Mouse (Mus musculus) embryonic facial prominence, embryonic 13.5 days (tissue): ENCODE data around the gene 1500009L16Rik. TPM values are rescaled to one million over a fixed set of nuclear protein-coding genes. Genes with fewer than 3 reads are reported as not detected.

Source experiments
- ATAC-seq: fragments of 200-750 bp; cut with Nextera tagmentation; 2 replicates; pipeline ENCODE4 v1.8.0; 2017; ENCODE audit warnings: low read depth; ENCODE audit not compliant: insufficient number of reproducible peaks, insufficient read depth, low FRiP score, low TSS enrichment
- H3K27ac ChIP-seq: fragments of 300-500 bp; sonication (generic); 2 replicates; pipeline ENCODE4 v1.5.1; 2015; ENCODE audit warnings: moderate library complexity, mild to moderate bottlenecking, inconsistent platforms
- H3K27me3 ChIP-seq: fragments of 300-500 bp; sonication (generic); 2 replicates; pipeline ENCODE4 v1.6.1; 2015; ENCODE audit warnings: mild to moderate bottlenecking, inconsistent platforms
- H3K36me3 ChIP-seq: fragments of 300-500 bp; sonication (generic); 2 replicates; pipeline ENCODE4 v1.6.1; 2015; ENCODE audit warnings: mild to moderate bottlenecking, inconsistent platforms
- H3K4me1 ChIP-seq: fragments of 300-500 bp; sonication (generic); 2 replicates; pipeline ENCODE4 v1.6.1; 2015; ENCODE audit warnings: inconsistent platforms
- H3K4me2 ChIP-seq: fragments of 300-500 bp; sonication (generic); 2 replicates; pipeline ENCODE4 v1.6.1; 2015; ENCODE audit warnings: moderate library complexity, mild to moderate bottlenecking, inconsistent platforms
- H3K4me3 ChIP-seq: fragments of 300-500 bp; sonication (generic); 2 replicates; pipeline ENCODE4 v1.5.1; 2015; ENCODE audit warnings: mild to moderate bottlenecking, inconsistent platforms
- H3K9ac ChIP-seq: fragments of 300-500 bp; sonication (generic); 2 replicates; pipeline ENCODE4 v1.6.1; 2015; ENCODE audit warnings: mild to moderate bottlenecking, inconsistent platforms
- H3K9me3 ChIP-seq: fragments of 300-500 bp; sonication (generic); 2 replicates; pipeline ENCODE4 v1.6.1; 2016; ENCODE audit warnings: inconsistent platforms
- WGBS: fragments of 180-500 bp; shearing (Covaris S2); methylation state at CpG from one replicate; pipeline ENCODE4 v1.1.7; 2015; ENCODE audit warnings: mixed read lengths; 5-methylcytosine and 5-hydroxymethylcytosine counted together
- polyA plus RNA-seq: library from polyadenylated mRNA; unstranded; fragments of >200 nt; fragmentation: Nextera tagmentation; extraction: Ambion mirVana; gene quantifications from 2 replicates; pipeline ENCODE4 v1.2.1, GENCODE M21; 2015

The 1500009L16Rik gene
- polyA plus RNA-seq, 1 experiment from 2014 or later = 31.5 TPM

- Histone ChIP-seq H3K9ac (no peak overlapping the region), H3K36me3 (0 out of 2 replicates have a peak, but pooled peaks cover 3% of the 10 kb centered on the region), H3K4me3 (no peak overlapping the region), H3K27me3 (no peaks in the 10 kb centered on the region), H3K9me3 (no peaks in the 10 kb centered on the region), H3K27ac (no peak overlapping the region), H3K4me2 (no peak overlapping the region), H3K4me1 (peaks cover 6% of the 10 kb centered on the region)
- 80% methylated on average over 4 of the region's 4 CpGs for WGBS
- no peak for ATAC-seq
These were observed 41.2 kb downstream of the 1500009L16Rik start for GRCm38 (mm10) chr10:83763891-83764290.

GRCm38 (mm10) chr10:83766882-83767281 lies 44.2 kb downstream of the 1500009L16Rik start:
- Histone ChIP-seq H3K9me3 (no peaks in the 10 kb centered on the region), H3K27ac (no peak overlapping the region), H3K9ac (no peak overlapping the region), H3K4me2 (no peak overlapping the region), H3K4me3 (no peak overlapping the region), H3K4me1 (no peaks in the 10 kb centered on the region), H3K36me3 (0 out of 2 replicates have a peak, but pooled peaks cover 3% of the 10 kb centered on the region), H3K27me3 (no peaks in the 10 kb centered on the region)
- no peak for ATAC-seq

GRCm38 (mm10) chr10:83776272-83776878 lies 53.7 kb downstream of the 1500009L16Rik start:
- WGBS = 38% methylated on average over 11 of the region's 11 CpGs
- no peaks in the 10 kb centered on the region for H3K4me1 ChIP-seq
- no peak overlapping the region for H3K27ac ChIP-seq
- H3K9ac ChIP-seq = no peak overlapping the region
- no peak for ATAC-seq
- H3K36me3 ChIP-seq = no peaks in the 10 kb centered on the region
- no peaks in the 10 kb centered on the region for H3K9me3 ChIP-seq
- 0 out of 2 replicates have a peak overlapping the region, but pooled peaks have one; percentile 13 for H3K4me3 ChIP-seq
- H3K4me2 ChIP-seq = no peak overlapping the region
- H3K27me3 ChIP-seq = no peaks in the 10 kb centered on the region

GRCm38 (mm10) chr10:83777253-83777652 lies 54.6 kb downstream of the 1500009L16Rik start:
- 82% methylated on average over 9 of the region's 9 CpGs for WGBS
- no peak overlapping the region for H3K27ac ChIP-seq
- no peaks in the 10 kb centered on the region for H3K9me3 ChIP-seq
- H3K36me3 ChIP-seq = no peaks in the 10 kb centered on the region
- no peak overlapping the region for H3K4me3 ChIP-seq
- ATAC-seq = no peak
- H3K4me2 ChIP-seq = no peak overlapping the region
- H3K27me3 ChIP-seq = no peaks in the 10 kb centered on the region
- no peak overlapping the region for H3K9ac ChIP-seq
- no peaks in the 10 kb centered on the region for H3K4me1 ChIP-seq

- H3K9me3 ChIP-seq = no peaks in the 10 kb centered on the region
- H3K9ac ChIP-seq = no peak overlapping the region
- no peak overlapping the region for H3K4me2 ChIP-seq
- peaks cover 22% of the 10 kb centered on the region for H3K4me1 ChIP-seq
- no peak overlapping the region for H3K27ac ChIP-seq
- H3K36me3 ChIP-seq = no peaks in the 10 kb centered on the region
- 87% methylated on average over 4 of the region's 4 CpGs for WGBS
- no peaks in the 10 kb centered on the region for H3K27me3 ChIP-seq
- no peak for ATAC-seq
- no peak overlapping the region for H3K4me3 ChIP-seq
These were observed 59.2 kb downstream of the 1500009L16Rik start for GRCm38 (mm10) chr10:83781854-83782253.

GRCm38 (mm10) chr10:83782371-83783120 lies 59.9 kb downstream of the 1500009L16Rik start:
- whole genome bisulfite sequencing = 89% methylated on average over 10 of the region's 10 CpGs
- H3K27ac ChIP-seq = no peak overlapping the region

GRCm38 (mm10) chr10:83785003-83785402 lies 62.3 kb downstream of the 1500009L16Rik start:
- Histone ChIP-seq H3K27ac (peak overlapping the region; percentile 73), H3K9me3 (no peaks in the 10 kb centered on the region), H3K36me3 (no peaks in the 10 kb centered on the region), H3K27me3 (no peaks in the 10 kb centered on the region), H3K4me1 (peaks cover 22% of the 10 kb centered on the region), H3K4me2 (no peak overlapping the region), H3K9ac (no peak overlapping the region), H3K4me3 (no peak overlapping the region)
- no peak for ATAC-seq
- 35% methylated on average over 5 of the region's 5 CpGs for WGBS

More at GRCm38 (mm10) chr10:83782371-83783120, 59.9 kb downstream of the 1500009L16Rik start:
- Histone ChIP-seq H3K4me3 (no peak overlapping the region), H3K9ac (no peak overlapping the region), H3K4me1 (peaks cover 22% of the 10 kb centered on the region), H3K36me3 (no peaks in the 10 kb centered on the region), H3K27me3 (no peaks in the 10 kb centered on the region), H3K4me2 (no peak overlapping the region), H3K9me3 (no peaks in the 10 kb centered on the region)
- no peak for ATAC-seq

GRCm38 (mm10) chr10:83785627-83786392 lies 63.1 kb downstream of the 1500009L16Rik start:
- WGBS = 28% methylated on average over 3 of the region's 3 CpGs
- Histone ChIP-seq H3K36me3 (no peaks in the 10 kb centered on the region), H3K9me3 (no peaks in the 10 kb centered on the region), H3K4me3 (no peak overlapping the region), H3K27ac (peak overlapping the region; percentile 64), H3K4me1 (peaks cover 22% of the 10 kb centered on the region), H3K9ac (no peak overlapping the region), H3K27me3 (no peaks in the 10 kb centered on the region), H3K4me2 (no peak overlapping the region)
- peak; percentile 67 for ATAC-seq

GRCm38 (mm10) chr10:83795088-83795487 lies 72.4 kb downstream of the 1500009L16Rik start:
- H3K36me3 ChIP-seq = no peaks in the 10 kb centered on the region
- H3K4me3 ChIP-seq = no peak overlapping the region
- no peaks in the 10 kb centered on the region; the same call in 1 of the 2 replicates for H3K9me3 ChIP-seq
- H3K9ac ChIP-seq = no peak overlapping the region
- no peaks in the 10 kb centered on the region for H3K4me1 ChIP-seq
- H3K27ac ChIP-seq = no peak overlapping the region
- H3K4me2 ChIP-seq = no peak overlapping the region
- no peaks in the 10 kb centered on the region for H3K27me3 ChIP-seq
- no peak for ATAC-seq

GRCm38 (mm10) chr10:83795500-83795899 lies 72.8 kb downstream of the 1500009L16Rik start:
- no peaks in the 10 kb centered on the region for H3K27me3 ChIP-seq
- H3K36me3 ChIP-seq = no peaks in the 10 kb centered on the region
- no peak overlapping the region for H3K27ac ChIP-seq
- H3K9ac ChIP-seq = no peak overlapping the region
- no peak for ATAC-seq
- H3K4me1 ChIP-seq = no peaks in the 10 kb centered on the region
- no peaks in the 10 kb centered on the region; the same call in 1 of the 2 replicates for H3K9me3 ChIP-seq
- H3K4me2 ChIP-seq = no peak overlapping the region
- WGBS = 94% methylated on average over 4 of the region's 4 CpGs
- no peak overlapping the region for H3K4me3 ChIP-seq

GRCm38 (mm10) chr10:83804021-83804420 lies 81.4 kb downstream of the 1500009L16Rik start:
- WGBS = 66% methylated on average over 6 of the region's 6 CpGs
- Histone ChIP-seq H3K4me1 (peaks cover 28% of the 10 kb centered on the region), H3K9ac (no peak overlapping the region), H3K36me3 (no peaks in the 10 kb centered on the region), H3K4me3 (no peak overlapping the region), H3K27ac (peak overlapping the region; percentile 39; the same call in 1 of the 2 replicates), H3K9me3 (no peaks in the 10 kb centered on the region; the same call in 1 of the 2 replicates), H3K4me2 (no peak overlapping the region), H3K27me3 (no peaks in the 10 kb centered on the region)
- ATAC-seq = no peak
